Mouse (Mus musculus) midbrain, embryonic 16.5 days (tissue): Measurements from ENCODE around the gene Chil5. TPM values are rescaled to one million over a fixed set of nuclear protein-coding genes. Genes with fewer than 3 reads are reported as not detected.

Source experiments
- ATAC-seq: fragments of 200-750 bp; cut with Nextera tagmentation; 2 replicates; pipeline ENCODE4 v1.8.0; 2017; ENCODE audit warnings: moderate TSS enrichment
- H3K27ac ChIP-seq: fragments of 300-500 bp; sonication (generic); 2 replicates; pipeline ENCODE4 v1.5.1; 2014; ENCODE audit warnings: mild to moderate bottlenecking, low read length, mixed read lengths
- H3K27me3 ChIP-seq: fragments of 300-500 bp; sonication (generic); 2 replicates; pipeline ENCODE4 v1.6.1; 2014; ENCODE audit warnings: low read depth, low read length, mixed read lengths; ENCODE audit not compliant: control insufficient read depth, insufficient read depth
- H3K36me3 ChIP-seq: fragments of 300-500 bp; sonication (generic); 2 replicates; pipeline ENCODE4 v1.6.1; 2014; ENCODE audit warnings: mild to moderate bottlenecking, low read length, moderate library complexity, mixed read lengths; ENCODE audit not compliant: control insufficient read depth, insufficient read depth
- H3K4me1 ChIP-seq: fragments of 300-500 bp; sonication (generic); 2 replicates; pipeline ENCODE4 v1.6.1; 2014; ENCODE audit warnings: mild to moderate bottlenecking, low read length, mixed read lengths; ENCODE audit not compliant: control insufficient read depth, insufficient read depth
- H3K4me2 ChIP-seq: fragments of 300-500 bp; sonication (generic); 2 replicates; pipeline ENCODE4 v1.6.1; 2014; ENCODE audit warnings: mild to moderate bottlenecking, low read length, mixed read lengths
- H3K4me3 ChIP-seq: fragments of 300-500 bp; sonication (generic); 2 replicates; pipeline ENCODE4 v1.5.1; 2014; ENCODE audit warnings: low read depth, mild to moderate bottlenecking, low read length, moderate library complexity, mixed read lengths
- H3K9ac ChIP-seq: fragments of 300-500 bp; sonication (generic); 2 replicates; pipeline ENCODE4 v1.6.1; 2014; ENCODE audit warnings: low read depth, low read length, mixed read lengths
- H3K9me3 ChIP-seq: fragments of 300-500 bp; sonication (generic); replicated peaks from 2 replicates; pipeline ENCODE4 v1.6.1; 2014; ENCODE audit warnings: mild to moderate bottlenecking, low read length, mixed read lengths; ENCODE audit not compliant: control insufficient read depth, poor library complexity, severe bottlenecking
- WGBS: fragments of 180-500 bp; shearing (Covaris S2); extraction: QIAGEN DNeasy Blood & Tissue Kit; methylation state at CpG from one replicate; pipeline ENCODE4 v1.1.7; 2014; 5-methylcytosine and 5-hydroxymethylcytosine counted together
- polyA plus RNA-seq: library from polyadenylated mRNA; unstranded; fragments of >200 nt; fragmentation: Nextera tagmentation; extraction: Ambion mirVana; gene quantifications from 2 replicates; pipeline ENCODE4 v1.2.1, GENCODE M21; 2015

The Chil5 gene
- polyA plus RNA-seq, 1 experiment from 2014 or later: not detected

DNA sequence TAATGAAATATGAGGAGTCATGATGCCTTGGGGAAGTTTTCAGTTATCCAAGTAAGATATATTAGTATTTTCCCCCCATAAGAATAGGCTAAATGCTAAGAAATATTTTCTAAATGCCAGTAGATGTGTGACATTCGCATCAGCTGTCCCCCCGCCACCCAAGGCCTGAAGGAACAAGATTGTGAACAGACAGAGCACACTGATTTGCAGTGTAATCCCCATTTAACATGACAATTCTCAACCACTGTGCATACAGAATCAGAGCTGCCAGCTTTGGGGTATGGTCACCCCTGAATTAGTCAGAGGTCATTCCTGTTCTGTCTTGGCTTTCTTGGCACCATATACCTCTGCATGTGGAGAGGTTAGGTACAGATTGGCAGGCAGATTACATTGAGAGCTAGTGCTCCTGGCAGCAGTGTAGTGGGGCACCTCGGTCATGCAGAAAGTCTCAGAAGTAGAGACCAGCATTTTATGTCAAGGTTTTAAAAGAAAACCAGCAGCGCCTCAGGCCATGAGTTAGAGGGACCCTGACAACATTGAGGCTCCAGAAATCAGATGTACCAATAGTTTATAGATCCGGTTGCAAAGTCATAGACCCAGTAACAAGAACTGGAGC lies 60.7 kb downstream of the Chil5 start:
- no peak overlapping the region for H3K4me3 ChIP-seq
- H3K27me3 ChIP-seq: no peaks in the 10 kb centered on the region
- no peak overlapping the region for H3K27ac ChIP-seq
- H3K9ac ChIP-seq: no peak overlapping the region
- WGBS: 82% methylated on average over 5 of the region's 5 CpGs
- ATAC-seq: peak; percentile 47; the same call in 1 of the 2 replicates
- no peaks in the 10 kb centered on the region for H3K9me3 ChIP-seq
- H3K4me2 ChIP-seq: no peak overlapping the region
- no peaks in the 10 kb centered on the region for H3K4me1 ChIP-seq
- H3K36me3 ChIP-seq: peaks cover 13% of the 10 kb centered on the region

Other genes with a start within 250 kb of the Chil5 start
- gene Rap1a, start 231.5 kb downstream of the Chil5 start, polyA plus RNA-seq: 74.1 and 74.3 TPM in 2 replicates
- 0.09 and 0.14 TPM in 2 replicates for gene Adora3, start 162.0 kb downstream of the Chil5 start, polyA plus RNA-seq
- not detected in 2 replicates for gene Tmigd3, start 161.9 kb downstream of the Chil5 start, polyA plus RNA-seq
- gene I830077J02Rik, start 100.2 kb downstream of the Chil5 start, polyA plus RNA-seq: 0.12 and 0.30 TPM in 2 replicates
- gene Wdr77, start 73.4 kb downstream of the Chil5 start, polyA plus RNA-seq: 89.7 and 90.9 TPM in 2 replicates
- 543 and 547 TPM in 2 replicates for gene Atp5f1, start 72.7 kb downstream of the Chil5 start, polyA plus RNA-seq
- gene Ovgp1, start 59.1 kb downstream of the Chil5 start, polyA plus RNA-seq: 3.8 and 5.8 TPM in 2 replicates
- 6.4 and 7.3 TPM in 2 replicates for gene Pifo, start 18.2 kb downstream of the Chil5 start, polyA plus RNA-seq
- 1.1 and 1.5 TPM in 2 replicates for gene Chia1, start 80.4 kb upstream of the Chil5 start, polyA plus RNA-seq
- not detected in 2 replicates for gene Chil3, start 134.8 kb upstream of the Chil5 start, polyA plus RNA-seq
- gene Chil4, start 186.7 kb upstream of the Chil5 start, polyA plus RNA-seq: not detected in 2 replicates